ENCODE assay signal across 8 mouse cellular contexts in the genomic region with DNA sequence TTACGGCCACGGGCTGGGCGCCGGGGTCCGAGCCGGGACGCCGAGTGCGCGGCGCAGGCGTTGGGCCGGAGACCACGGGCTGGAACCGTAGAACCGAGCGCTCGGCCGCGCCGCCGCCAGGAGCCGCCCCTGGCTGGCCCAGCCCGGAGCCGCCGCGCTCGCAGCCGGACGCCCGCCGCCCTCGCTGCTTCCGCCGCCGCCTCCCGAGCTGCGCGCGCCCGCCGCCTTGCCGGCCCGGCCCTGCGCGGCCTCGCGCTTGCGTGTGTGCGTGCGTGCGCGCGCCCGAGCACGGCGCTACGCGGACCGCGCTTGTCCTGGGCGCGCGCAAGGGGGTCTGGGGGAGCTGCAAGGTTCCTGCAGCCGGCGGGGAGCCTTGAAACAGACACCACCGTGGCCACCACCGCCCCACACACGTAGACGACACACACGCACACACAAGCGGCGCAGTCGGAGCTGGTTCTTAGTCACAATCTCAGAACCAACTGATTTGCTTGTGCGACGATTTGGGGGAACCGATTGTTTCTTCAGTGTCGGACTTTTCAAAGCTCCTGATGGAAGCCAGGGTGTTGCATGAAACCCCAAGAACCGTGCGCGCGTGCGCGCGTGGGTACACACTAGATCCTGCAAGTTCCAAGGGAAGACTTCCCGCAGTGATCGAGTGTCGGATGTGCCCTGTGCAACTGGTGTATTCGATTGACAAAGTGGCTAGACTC. TPM values are rescaled to one million over a fixed set of nuclear protein-coding genes. Genes with fewer than 3 reads are reported as not detected.
DNase-seq lines count a peak whose midpoint lies in the region; ATAC-seq and TF ChIP-seq lines count a peak whose summit lies in the region.

Gene Smurf1 (minus strand): TSS at position 209 of the 713 bp plus-strand sequence.

- H3K27me3 ChIP-seq in forebrain, postnatal 0 days (ENCODE audit: insufficient read depth, low read length): no peaks in the 10 kb centered on the region
- no peaks in the 10 kb centered on the region for H3K27me3 ChIP-seq in lung, embryonic 14.5 days (ENCODE audit: insufficient read depth, low read length)

- peak within 1 kb of the TSS; percentile 73 for H3K4me2 ChIP-seq in forebrain, postnatal 0 days (ENCODE audit: low read depth)
- peak within 1 kb of the TSS; percentile 81 for H3K4me2 ChIP-seq in lung, embryonic 14.5 days

- DNase-seq in ES-CJ7 (ENCODE audit: low read depth, low spot score): peak; percentile 94
- peak; percentile 97 for DNase-seq in forebrain, postnatal 0 days
- DNase-seq in heart, postnatal 36 days: peak; percentile 86
- peak; percentile 75 to 83 for DNase-seq in layer of hippocampus, adult 2 months (ENCODE audit: low spot score in 2 of 2)
- peak; percentile 97 for DNase-seq in lung, embryonic 14.5 days
- DNase-seq in testis, postnatal 14 days (ENCODE audit: low spot score): peak; percentile 91

- TF ChIP-seq CTCF in forebrain, postnatal 0 days (IDR thresholded peaks at IDR 0.05; ENCODE audit: low read depth): no peak
- TF ChIP-seq CTCF in layer of hippocampus, adult 2 months (conservative IDR thresholded peaks at IDR 0.05): no peak
- no peak for TF ChIP-seq CTCF in lung, embryonic 14.5 days (IDR thresholded peaks at IDR 0.05; ENCODE audit: low read depth)

- H3K4me3 ChIP-seq in forebrain, postnatal 0 days (ENCODE audit: low read depth, low read length): peak within 1 kb of the TSS; percentile 97
- peak within 1 kb of the TSS; percentile 66 for H3K4me3 ChIP-seq in layer of hippocampus, adult 2 months
- H3K4me3 ChIP-seq in lung, embryonic 14.5 days (ENCODE audit: low read depth, low read length): peak within 1 kb of the TSS; percentile 81

- peak; percentile 53 for ATAC-seq in cerebellum, adult (ENCODE audit: insufficient number of reproducible peaks, low FRiP score, low TSS enrichment)
- ATAC-seq in forebrain, postnatal 0 days: peak; percentile 85
- peak; percentile 64 for ATAC-seq in lung, embryonic 14.5 days (ENCODE audit: insufficient read depth)
- peak; percentile 24 for ATAC-seq in neutrophil, adult 5-6 weeks (ENCODE audit: extremely low read depth, insufficient number of reproducible peaks, low FRiP score, poor library complexity, severe bottlenecking)

- peak within 1 kb of the TSS; percentile 89 for H3K27ac ChIP-seq in forebrain, postnatal 0 days (ENCODE audit: low read depth, low read length)
- peak within 1 kb of the TSS; percentile 94 for H3K27ac ChIP-seq in layer of hippocampus, adult 2 months
- peak within 1 kb of the TSS; percentile 94 for H3K27ac ChIP-seq in lung, embryonic 14.5 days (ENCODE audit: low read depth)

- H3K9ac ChIP-seq in forebrain, postnatal 0 days: peak within 1 kb of the TSS; percentile 91
- H3K9ac ChIP-seq in lung, embryonic 14.5 days: peak within 1 kb of the TSS; percentile 93

- no peaks in the 10 kb centered on the region for H3K9me3 ChIP-seq in forebrain, postnatal 0 days (ENCODE audit: low read length)
- no peaks in the 10 kb centered on the region for H3K9me3 ChIP-seq in lung, embryonic 14.5 days (ENCODE audit: low read depth, low read length)

- H3K4me1 ChIP-seq in forebrain, postnatal 0 days (ENCODE audit: insufficient read depth): peaks cover 11% of the 10 kb centered on the region; the same call in 1 of the 2 replicates
- peaks cover 13% of the 10 kb centered on the region for H3K4me1 ChIP-seq in lung, embryonic 14.5 days (ENCODE audit: insufficient read depth)

- WGBS in forebrain, postnatal 0 days: under 1% methylated on average over 63 of the region's 89 CpGs
- WGBS in lung, embryonic 14.5 days: under 1% methylated on average over 72 of the region's 89 CpGs

- intact Hi-C loops in heart, postnatal 36 days (cut with DNase I): loop anchor here (2.0 to 10.0 kb wide), 2 partner anchors 51 to 201 kb away; partner anchors contain the start of genes Tmem130 and Trrap

- H3K36me3 ChIP-seq in forebrain, postnatal 0 days (ENCODE audit: insufficient read depth): no peaks in the 10 kb centered on the region
- H3K36me3 ChIP-seq in lung, embryonic 14.5 days (ENCODE audit: insufficient read depth): no peaks in the 10 kb centered on the region

RNA-seq across cellular contexts. Expression of gene Smurf1, which starts in this region (rescaled TPM):
- total RNA-seq in forebrain, postnatal 0 days (2014; rRNA removed): 49.2 and 55.5 TPM in 2 replicates
- polyA plus RNA-seq in forebrain, postnatal 0 days (2015; fragmentation: Nextera tagmentation; extraction: Ambion mirVana): 15.3 and 21.6 TPM in 2 replicates
- 10 to 100 TPM; 24.6 to 27.2 TPM for total RNA-seq in heart, postnatal 36 days (2021)
- 10 to 100 TPM; 29.2 to 30.5 TPM for total RNA-seq in layer of hippocampus, adult 2 months (2021)
- 27.0 and 28.3 TPM in 2 replicates for polyA plus RNA-seq in lung, embryonic 14.5 days (2014; fragmentation: Nextera tagmentation; extraction: Ambion mirVana)
- 14.4 and 19.2 TPM in 2 replicates for total RNA-seq in neutrophil, adult 5-6 weeks (2017)

Comparison
In these comparisons a context has a peak if more than half of its experiments do, and no peak if none do; other contexts are left out.
1. Peak in every context shown above with its lines: DNase-seq, ATAC-seq, H3K4me3 ChIP-seq and H3K27ac ChIP-seq.
2. ATAC-seq: peak in every context shown above with its lines; median percentile 85 in forebrain, postnatal 0 days; 64 in lung, embryonic 14.5 days; 53 in cerebellum, adult; 24 in neutrophil, adult 5-6 weeks.